In the genomic region with DNA sequence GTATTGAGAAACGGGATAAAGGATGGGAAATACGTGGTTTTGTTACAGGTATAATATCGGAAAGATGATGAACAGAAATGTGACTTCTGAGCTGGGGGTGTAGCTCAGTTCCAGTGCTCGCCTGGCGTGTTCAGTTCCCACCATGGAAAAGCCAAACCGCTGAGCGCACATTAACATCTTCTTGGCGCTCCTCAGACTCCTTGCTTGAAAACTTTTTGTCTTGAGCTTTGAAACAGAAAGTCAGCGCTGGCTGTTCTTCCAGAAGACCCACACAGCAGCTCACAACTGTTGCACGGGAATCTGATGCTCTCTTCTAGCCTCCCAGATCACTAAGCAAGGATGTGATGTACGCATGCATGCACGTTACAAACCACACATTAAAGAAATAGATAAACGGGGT, we compare ENCODE assay signal across 8 mouse cellular contexts. TPM values are rescaled to one million over a fixed set of nuclear protein-coding genes. Genes with fewer than 3 reads are reported as not detected.
DNase-seq lines count a peak whose midpoint lies in the region; ATAC-seq and TF ChIP-seq lines count a peak whose summit lies in the region.

No protein-coding gene starts in this region.

- peak overlapping the region; percentile 65 for H3K4me2 ChIP-seq in lung, embryonic 14.5 days
- H3K4me2 ChIP-seq in embryonic facial prominence, embryonic 13.5 days: peak overlapping the region; percentile 76
- peak overlapping the region; percentile 78 for H3K4me2 ChIP-seq in intestine, embryonic 16.5 days (ENCODE audit: low read depth, low read length)
- peak overlapping the region; percentile 93 for H3K4me2 ChIP-seq in neural tube, embryonic 14.5 days (ENCODE audit: low read depth, low read length)

- 0 out of 2 replicates have a peak, but pooled peaks cover 4% of the 10 kb centered on the region for H3K4me1 ChIP-seq in lung, embryonic 14.5 days (ENCODE audit: insufficient read depth)
- peaks cover 20% of the 10 kb centered on the region for H3K4me1 ChIP-seq in embryonic facial prominence, embryonic 13.5 days
- peaks cover 14% of the 10 kb centered on the region for H3K4me1 ChIP-seq in intestine, embryonic 16.5 days (ENCODE audit: control insufficient read depth, insufficient read depth, low read length)
- 0 out of 2 replicates have a peak, but pooled peaks cover 3% of the 10 kb centered on the region for H3K4me1 ChIP-seq in neural tube, embryonic 14.5 days (ENCODE audit: control insufficient read depth, insufficient read depth, low read length)

- peak overlapping the region; percentile 88 for H3K4me3 ChIP-seq in lung, embryonic 14.5 days (ENCODE audit: low read depth, low read length)
- peak overlapping the region; percentile 86 for H3K4me3 ChIP-seq in embryonic facial prominence, embryonic 13.5 days
- peak overlapping the region; percentile 90 for H3K4me3 ChIP-seq in intestine, embryonic 16.5 days (ENCODE audit: low read length)
- peak overlapping the region; percentile 79; the same call in 1 of the 2 replicates for H3K4me3 ChIP-seq in neural tube, embryonic 14.5 days (ENCODE audit: low read depth, low read length)

- no peaks in the 10 kb centered on the region for H3K9me3 ChIP-seq in lung, embryonic 14.5 days (ENCODE audit: low read depth, low read length)
- no peaks in the 10 kb centered on the region for H3K9me3 ChIP-seq in embryonic facial prominence, embryonic 13.5 days
- H3K9me3 ChIP-seq in intestine, embryonic 16.5 days (ENCODE audit: control insufficient read depth, low read length): no peaks in the 10 kb centered on the region
- no peaks in the 10 kb centered on the region for H3K9me3 ChIP-seq in neural tube, embryonic 14.5 days (ENCODE audit: control insufficient read depth, low read length)

- no peak for TF ChIP-seq CTCF in lung, embryonic 14.5 days (IDR thresholded peaks at IDR 0.05; ENCODE audit: low read depth)

- intact Hi-C loops in left cerebral cortex, postnatal 25 days (cut with DNase I): loop anchor here (2.0 kb wide), 1 partner anchor 41 kb away; a partner anchor contains a TSS

- DNase-seq in lung, embryonic 14.5 days: peak; percentile 47
- DNase-seq in lung, postnatal 4 days: no peak
- DNase-seq in left cerebral cortex, postnatal 25 days (ENCODE audit: low spot score in 2 of 2): no peak

- H3K9ac ChIP-seq in lung, embryonic 14.5 days: peak overlapping the region; percentile 97
- H3K9ac ChIP-seq in embryonic facial prominence, embryonic 13.5 days: peak overlapping the region; percentile 90
- H3K9ac ChIP-seq in intestine, embryonic 16.5 days (ENCODE audit: low read depth, low read length): peak overlapping the region; percentile 89
- H3K9ac ChIP-seq in neural tube, embryonic 14.5 days (replicated peaks; ENCODE audit: low read depth, low read length): no peak overlapping the region

- H3K36me3 ChIP-seq in lung, embryonic 14.5 days (ENCODE audit: insufficient read depth): peaks cover 20% of the 10 kb centered on the region
- H3K36me3 ChIP-seq in embryonic facial prominence, embryonic 13.5 days: no peaks in the 10 kb centered on the region; the same call in 1 of the 2 replicates
- no peaks in the 10 kb centered on the region for H3K36me3 ChIP-seq in intestine, embryonic 16.5 days (ENCODE audit: control insufficient read depth, insufficient read depth, low read length)
- H3K36me3 ChIP-seq in neural tube, embryonic 14.5 days (ENCODE audit: control insufficient read depth, insufficient read depth, low read length): no peaks in the 10 kb centered on the region

- no peaks in the 10 kb centered on the region for H3K27me3 ChIP-seq in lung, embryonic 14.5 days (ENCODE audit: insufficient read depth, low read length)
- no peaks in the 10 kb centered on the region for H3K27me3 ChIP-seq in embryonic facial prominence, embryonic 13.5 days
- no peaks in the 10 kb centered on the region for H3K27me3 ChIP-seq in intestine, embryonic 16.5 days (replicated peaks; ENCODE audit: control insufficient read depth, insufficient read depth, low read length)
- H3K27me3 ChIP-seq in neural tube, embryonic 14.5 days (ENCODE audit: control insufficient read depth, insufficient read depth, low read length): no peaks in the 10 kb centered on the region

- WGBS in lung, embryonic 14.5 days: 22% methylated on average over 13 of the region's 13 CpGs
- 17% methylated on average over 13 of the region's 13 CpGs for WGBS in embryonic facial prominence, embryonic 13.5 days
- WGBS in intestine, embryonic 16.5 days: 28% methylated on average over 13 of the region's 13 CpGs
- WGBS in neural tube, embryonic 14.5 days: 24% methylated on average over 13 of the region's 13 CpGs

- ATAC-seq in lung, embryonic 14.5 days (ENCODE audit: insufficient read depth): no peak
- no peak for ATAC-seq in embryonic facial prominence, embryonic 13.5 days (ENCODE audit: insufficient number of reproducible peaks, insufficient read depth, low FRiP score, low TSS enrichment, low read depth)
- no peak for ATAC-seq in intestine, embryonic 16.5 days
- no peak for ATAC-seq in neural tube, embryonic 14.5 days (ENCODE audit: low read depth)
- ATAC-seq in megakaryocyte-erythroid progenitor cell, adult 5-6 weeks (replicated peaks; ENCODE audit: low FRiP score, low TSS enrichment, poor library complexity, severe bottlenecking): no peak
- no peak for ATAC-seq in CD4-positive, CD25-positive, alpha-beta regulatory T cell, adult 4 months

- peak overlapping the region; percentile 95 for H3K27ac ChIP-seq in lung, embryonic 14.5 days (ENCODE audit: low read depth)
- H3K27ac ChIP-seq in embryonic facial prominence, embryonic 13.5 days: no peak overlapping the region
- no peak overlapping the region for H3K27ac ChIP-seq in intestine, embryonic 16.5 days (ENCODE audit: low read length)
- no peak overlapping the region for H3K27ac ChIP-seq in neural tube, embryonic 14.5 days (ENCODE audit: low read depth, low read length)

RNA-seq across cellular contexts. Expression of a gene that starts 1.2 kb away (rescaled TPM):
- 146 and 153 TPM in 2 replicates for polyA plus RNA-seq in lung, embryonic 14.5 days (2014; fragmentation: Nextera tagmentation; extraction: Ambion mirVana)
- polyA plus RNA-seq in embryonic facial prominence, embryonic 13.5 days (2015; fragmentation: Nextera tagmentation; extraction: Ambion mirVana): 120 and 124 TPM in 2 replicates
- 55.0 and 56.6 TPM in 2 replicates for polyA plus RNA-seq in intestine, embryonic 16.5 days (2015; fragmentation: Nextera tagmentation; extraction: Ambion mirVana)
- polyA plus RNA-seq in neural tube, embryonic 14.5 days (2014; fragmentation: Nextera tagmentation; extraction: Ambion mirVana): 28.0 and 35.7 TPM in 2 replicates
- 1 to 10 TPM; 8.8 to 9.0 TPM for total RNA-seq in left cerebral cortex, postnatal 25 days (2021)
- 37.8 and 49.7 TPM in 2 replicates for total RNA-seq in megakaryocyte-erythroid progenitor cell, adult 5-6 weeks (2014; fragmentation: Nextera tagmentation)
- total RNA-seq in megakaryocyte-erythroid progenitor cell, adult 5-6 weeks (2017): 24.1 and 29.0 TPM in 2 replicates
- polyA plus RNA-seq in CD4-positive, CD25-positive, alpha-beta regulatory T cell, adult 4 months (2017; shearing (Covaris generic)): 10 to 100 TPM; 32.7 to 40.1 TPM

RNA-seq across cellular contexts. Expression of a gene that starts 41.2 kb away (rescaled TPM):
- 211 and 219 TPM in 2 replicates for polyA plus RNA-seq in lung, embryonic 14.5 days (2014; fragmentation: Nextera tagmentation; extraction: Ambion mirVana)
- 167 and 188 TPM in 2 replicates for polyA plus RNA-seq in embryonic facial prominence, embryonic 13.5 days (2015; fragmentation: Nextera tagmentation; extraction: Ambion mirVana)
- 104 and 121 TPM in 2 replicates for polyA plus RNA-seq in intestine, embryonic 16.5 days (2015; fragmentation: Nextera tagmentation; extraction: Ambion mirVana)
- polyA plus RNA-seq in neural tube, embryonic 14.5 days (2014; fragmentation: Nextera tagmentation; extraction: Ambion mirVana): 22.1 and 29.1 TPM in 2 replicates
- total RNA-seq in left cerebral cortex, postnatal 25 days (2021): 1 to 10 TPM; 5.3 to 5.6 TPM
- total RNA-seq in megakaryocyte-erythroid progenitor cell, adult 5-6 weeks (2014; fragmentation: Nextera tagmentation): 208 and 219 TPM in 2 replicates
- total RNA-seq in megakaryocyte-erythroid progenitor cell, adult 5-6 weeks (2017): 621 and 796 TPM in 2 replicates
- 100 to 1,000 TPM; 450 to 528 TPM for polyA plus RNA-seq in CD4-positive, CD25-positive, alpha-beta regulatory T cell, adult 4 months (2017; shearing (Covaris generic))

RNA-seq across cellular contexts. Expression of a gene that starts 41.4 kb away (rescaled TPM):
- polyA plus RNA-seq in lung, embryonic 14.5 days (2014; fragmentation: Nextera tagmentation; extraction: Ambion mirVana): 17.6 and 21.4 TPM in 2 replicates
- 18.6 and 22.6 TPM in 2 replicates for polyA plus RNA-seq in embryonic facial prominence, embryonic 13.5 days (2015; fragmentation: Nextera tagmentation; extraction: Ambion mirVana)
- 7.4 and 8.6 TPM in 2 replicates for polyA plus RNA-seq in intestine, embryonic 16.5 days (2015; fragmentation: Nextera tagmentation; extraction: Ambion mirVana)
- polyA plus RNA-seq in neural tube, embryonic 14.5 days (2014; fragmentation: Nextera tagmentation; extraction: Ambion mirVana): 8.0 and 10.8 TPM in 2 replicates
- total RNA-seq in left cerebral cortex, postnatal 25 days (2021): 10 to 100 TPM; 22.3 to 23.9 TPM
- 20.1 and 22.3 TPM in 2 replicates for total RNA-seq in megakaryocyte-erythroid progenitor cell, adult 5-6 weeks (2014; fragmentation: Nextera tagmentation)
- 20.3 and 26.8 TPM in 2 replicates for total RNA-seq in megakaryocyte-erythroid progenitor cell, adult 5-6 weeks (2017)
- polyA plus RNA-seq in CD4-positive, CD25-positive, alpha-beta regulatory T cell, adult 4 months (2017; shearing (Covaris generic)): 100 to 1,000 TPM; 165 to 175 TPM
